Mouse (Mus musculus) CD4-positive, CD25-positive, alpha-beta regulatory T cell, adult 9 weeks (primary cell): Measurements from ENCODE around the gene Gm1527. TPM values are rescaled to one million over a fixed set of nuclear protein-coding genes. Genes with fewer than 3 reads are reported as not detected.

Source experiments
- polyA plus RNA-seq: library from polyadenylated mRNA; unstranded; fragments of 100-300 nt; shearing (Covaris generic); gene quantifications from one replicate; pipeline ENCODE4 v1.2.1, GENCODE M21; 2017

The Gm1527 gene
- polyA plus RNA-seq: not detected

DNA sequence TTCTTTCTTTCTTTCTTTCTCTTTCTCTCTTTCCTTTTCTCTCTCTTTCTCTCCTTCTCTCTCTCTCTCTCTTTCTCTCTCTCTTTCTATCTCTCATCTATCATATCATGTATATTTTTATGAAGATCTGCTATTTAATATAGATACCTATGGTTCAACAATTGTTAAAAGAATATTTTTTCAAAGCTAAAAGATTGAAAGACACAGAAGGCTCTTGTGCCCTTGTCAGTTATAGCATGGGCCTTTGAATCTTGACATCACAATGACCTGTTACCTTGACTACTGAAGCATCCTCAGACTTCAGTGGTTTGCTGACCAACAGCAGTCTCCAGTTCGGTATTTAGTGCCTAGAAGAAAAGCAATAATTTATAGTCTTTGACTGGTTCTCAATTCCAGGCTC lies at the start of gene Gm1527:
TSS of gene Gm1527 (plus strand) at position 301 of the 400 bp plus-strand sequence.

Other genes with a start within 250 kb of the Gm1527 start
- gene Slc2a2, start 194.7 kb upstream of the Gm1527 start, polyA plus RNA-seq: 0.16 TPM
- gene Eif5a2, start 111.3 kb upstream of the Gm1527 start, polyA plus RNA-seq: 4.8 TPM
- 417 TPM for gene Rpl22l1, start 87.2 kb upstream of the Gm1527 start, polyA plus RNA-seq
- gene Egfem1, start 189.4 kb downstream of the Gm1527 start, polyA plus RNA-seq: not detected